Mouse (Mus musculus): ENCODE measurements at regions not wholly inside any gene's neighbourhood (a gene's known extent, or its start where the extent isn't known, plus 50 kb on each side); places are given as distances from the start of the nearest gene placed in this dataset.

DNA sequence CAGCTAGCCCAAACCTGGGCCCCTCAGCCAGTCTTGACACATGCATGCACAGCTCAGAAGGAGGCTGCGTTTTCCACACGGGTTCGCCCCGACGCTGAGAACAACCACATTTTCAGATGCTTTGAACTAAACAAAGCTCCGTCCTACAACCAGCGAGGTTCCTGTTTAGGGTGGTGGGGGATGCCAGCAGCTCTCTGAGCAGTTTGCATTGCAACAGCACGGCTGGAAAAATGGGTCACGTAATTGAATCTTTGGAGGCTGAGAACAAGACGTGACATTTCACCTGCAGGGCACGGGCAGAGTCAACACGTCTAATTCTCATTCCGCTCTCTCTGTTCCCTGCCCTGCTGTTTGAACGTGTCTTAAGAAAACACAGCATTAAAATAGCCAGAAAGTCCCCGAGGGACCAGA, 119.2 kb downstream of the Syk start:
- Histone ChIP-seq H3K27ac (ENCODE audit: low read depth, low read length) (no peak overlapping the region), H3K9me3 (ENCODE audit: control insufficient read depth, low read length) (no peaks in the 10 kb centered on the region), H3K27me3 (ENCODE audit: control insufficient read depth, insufficient read depth, low read length) (no peaks in the 10 kb centered on the region), H3K4me3 (ENCODE audit: low read depth, low read length) (no peak overlapping the region), H3K4me2 (ENCODE audit: low read depth, low read length, severe bottlenecking) (no peak overlapping the region), H3K36me3 (ENCODE audit: control insufficient read depth, insufficient read depth, low read length) (no peaks in the 10 kb centered on the region), H3K4me1 (replicated peaks; ENCODE audit: control insufficient read depth, insufficient read depth, low read length) (no peaks in the 10 kb centered on the region), H3K9ac (ENCODE audit: low read length) (no peak overlapping the region)
- WGBS, result 69% methylated on average over 15 of the region's 15 CpGs
- no peak for ATAC-seq (replicated peaks; ENCODE audit: low FRiP score)
- DNase-seq (ENCODE audit: low spot score), result peak; percentile 51

DNA sequence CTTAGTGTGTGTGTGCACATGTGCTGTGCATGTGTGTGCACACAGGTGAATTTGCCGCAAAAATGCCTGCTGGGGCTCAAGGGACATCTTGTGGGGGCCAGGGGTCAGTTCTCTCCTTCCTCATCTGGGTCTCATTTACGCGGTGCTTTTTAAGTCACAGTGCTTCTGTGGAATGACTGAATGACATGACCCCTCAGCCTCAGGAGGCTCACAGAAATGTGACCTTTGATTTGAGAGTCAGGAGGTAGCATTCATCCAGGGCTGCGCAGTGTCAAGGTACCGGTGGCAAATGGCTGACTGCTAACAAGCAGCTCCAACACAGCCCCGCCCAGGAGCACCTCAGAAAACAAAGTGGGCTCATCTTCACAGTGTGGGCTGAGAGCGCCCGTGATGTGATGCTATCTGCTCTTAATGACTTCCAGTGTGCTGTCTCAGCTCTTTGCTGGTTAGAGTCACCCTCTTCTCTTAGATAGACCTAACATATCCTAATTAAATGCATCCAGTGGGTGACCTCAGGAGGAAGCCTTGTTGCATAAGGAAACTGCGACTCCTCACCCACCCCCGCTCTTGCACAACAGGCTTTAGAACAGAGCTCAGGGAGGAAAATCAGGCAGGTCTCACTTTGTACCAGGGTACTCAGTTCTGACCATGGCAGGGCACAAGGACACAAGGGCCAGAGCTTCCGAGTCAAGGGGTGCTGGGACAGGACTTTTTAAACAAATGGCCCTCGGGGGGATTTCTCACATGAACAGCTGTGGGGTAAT, 120.6 kb downstream of the Syk start:
- ATAC-seq (replicated peaks; ENCODE audit: low FRiP score) (no peak), DNase-seq (ENCODE audit: low spot score) (no peak)
- WGBS, result 67% methylated on average over 12 of the region's 12 CpGs
- H3K9ac ChIP-seq (ENCODE audit: low read length), result no peak overlapping the region
- no peak overlapping the region for H3K4me2 ChIP-seq (ENCODE audit: low read depth, low read length, severe bottlenecking)
- H3K4me3 ChIP-seq (ENCODE audit: low read depth, low read length), result no peak overlapping the region
- H3K4me1 ChIP-seq (replicated peaks; ENCODE audit: control insufficient read depth, insufficient read depth, low read length), result no peaks in the 10 kb centered on the region
- H3K27ac ChIP-seq (ENCODE audit: low read depth, low read length), result no peak overlapping the region
- H3K36me3 ChIP-seq (ENCODE audit: control insufficient read depth, insufficient read depth, low read length), result no peaks in the 10 kb centered on the region
- H3K9me3 ChIP-seq (ENCODE audit: control insufficient read depth, low read length), result no peaks in the 10 kb centered on the region
- H3K27me3 ChIP-seq (ENCODE audit: control insufficient read depth, insufficient read depth, low read length), result no peaks in the 10 kb centered on the region

DNA sequence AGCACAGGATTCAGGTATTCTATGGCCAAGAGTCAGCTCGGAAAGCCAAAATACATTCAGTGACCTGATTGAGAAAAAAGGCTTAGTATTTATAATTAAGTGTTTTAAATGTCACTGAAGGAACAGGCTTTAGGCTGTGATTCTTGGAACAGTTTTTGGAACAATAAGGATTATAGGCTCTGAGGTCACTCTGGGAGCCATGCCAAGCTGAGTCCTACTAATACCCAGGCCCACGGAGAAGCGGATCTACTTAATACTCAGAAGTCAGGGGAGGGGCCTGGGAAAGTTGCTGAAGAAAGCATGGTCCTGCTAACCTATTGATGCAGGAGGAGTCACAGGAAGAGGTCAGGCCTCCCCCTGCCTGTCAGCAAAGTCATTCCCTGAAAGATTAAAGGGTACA, 121.7 kb downstream of the Syk start:
- Histone ChIP-seq H3K27me3 (ENCODE audit: control insufficient read depth, insufficient read depth, low read length) (no peaks in the 10 kb centered on the region), H3K4me2 (ENCODE audit: low read depth, low read length, severe bottlenecking) (no peak overlapping the region), H3K9ac (ENCODE audit: low read length) (no peak overlapping the region), H3K9me3 (ENCODE audit: control insufficient read depth, low read length) (no peaks in the 10 kb centered on the region), H3K27ac (ENCODE audit: low read depth, low read length) (no peak overlapping the region), H3K4me1 (replicated peaks; ENCODE audit: control insufficient read depth, insufficient read depth, low read length) (no peaks in the 10 kb centered on the region), H3K36me3 (ENCODE audit: control insufficient read depth, insufficient read depth, low read length) (no peaks in the 10 kb centered on the region), H3K4me3 (ENCODE audit: low read depth, low read length) (no peak overlapping the region)
- ATAC-seq (replicated peaks; ENCODE audit: low FRiP score) (no peak), DNase-seq (ENCODE audit: low spot score) (no peak)
- WGBS, result 55% methylated on average over 3 of the region's 3 CpGs

DNA sequence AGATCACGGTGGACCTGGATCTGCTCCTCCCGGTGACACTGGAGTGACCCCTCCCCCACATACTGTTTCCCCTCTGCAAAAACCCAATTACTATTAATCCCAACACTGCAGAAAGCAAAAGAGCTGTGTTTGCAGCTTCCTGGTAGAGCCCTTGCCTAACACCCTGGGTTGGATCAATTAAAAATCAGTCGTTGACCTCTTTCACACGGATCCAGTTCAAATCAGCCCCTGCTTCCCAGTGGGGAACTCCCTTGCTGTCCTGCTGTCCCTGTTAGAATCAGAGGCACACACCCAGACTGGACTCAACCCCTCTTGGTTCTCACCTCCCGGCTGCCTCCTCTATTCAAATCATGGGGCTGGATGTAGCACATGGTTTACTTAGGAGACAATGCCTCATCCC, 126.6 kb downstream of the Syk start:
- H3K4me2 ChIP-seq (ENCODE audit: low read depth, low read length, severe bottlenecking), result no peak overlapping the region
- DNase-seq (ENCODE audit: low spot score) (no peak), ATAC-seq (replicated peaks; ENCODE audit: low FRiP score) (no peak)
- H3K4me3 ChIP-seq (ENCODE audit: low read depth, low read length), result no peak overlapping the region
- H3K36me3 ChIP-seq (ENCODE audit: control insufficient read depth, insufficient read depth, low read length), result no peaks in the 10 kb centered on the region
- H3K27me3 ChIP-seq (ENCODE audit: control insufficient read depth, insufficient read depth, low read length), result no peaks in the 10 kb centered on the region
- no peaks in the 10 kb centered on the region for H3K9me3 ChIP-seq (ENCODE audit: control insufficient read depth, low read length)
- WGBS, result 58% methylated on average over 5 of the region's 5 CpGs
- no peaks in the 10 kb centered on the region for H3K4me1 ChIP-seq (replicated peaks; ENCODE audit: control insufficient read depth, insufficient read depth, low read length)
- H3K9ac ChIP-seq (ENCODE audit: low read length), result no peak overlapping the region
- H3K27ac ChIP-seq (ENCODE audit: low read depth, low read length), result no peak overlapping the region

DNA sequence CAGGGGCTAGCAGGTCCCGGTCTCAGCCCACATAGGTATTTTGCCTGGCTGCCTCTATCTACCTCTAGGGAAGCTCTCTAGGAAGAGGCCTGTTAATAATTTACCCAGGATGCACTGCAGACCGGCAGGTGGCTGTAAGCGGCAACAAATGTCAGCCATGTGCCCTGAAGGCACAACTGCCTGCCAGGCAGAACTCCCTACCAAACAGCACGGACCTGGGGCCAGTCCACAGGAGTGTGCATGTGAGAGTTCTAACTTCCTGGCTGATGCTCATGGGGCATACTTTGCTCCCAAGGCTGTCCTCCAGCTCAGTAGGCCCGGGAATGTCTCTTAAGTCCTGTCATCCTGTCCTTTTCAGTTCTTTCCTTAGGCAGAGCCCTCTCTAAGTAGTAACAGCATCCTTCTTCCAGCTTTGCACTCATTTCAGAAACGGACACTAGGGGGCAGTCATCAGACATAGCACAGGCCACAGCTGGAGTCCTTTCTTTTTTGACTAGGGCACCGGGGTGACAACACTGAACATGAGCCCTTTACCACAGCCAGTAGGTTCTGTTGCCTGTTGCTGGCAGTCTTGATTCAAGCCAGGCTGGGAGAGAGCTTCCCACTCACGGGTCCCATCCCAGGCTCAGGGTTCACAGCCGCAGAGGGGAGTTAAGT, 128.9 kb downstream of the Syk start:
- no peak overlapping the region for H3K4me3 ChIP-seq (ENCODE audit: low read depth, low read length)
- H3K36me3 ChIP-seq (ENCODE audit: control insufficient read depth, insufficient read depth, low read length), result no peaks in the 10 kb centered on the region
- ATAC-seq (replicated peaks; ENCODE audit: low FRiP score) (peak; percentile 24; the same call in 1 of the 2 replicates), DNase-seq (ENCODE audit: low spot score) (peak; percentile 83)
- H3K4me2 ChIP-seq (ENCODE audit: low read depth, low read length, severe bottlenecking), result no peak overlapping the region
- no peak overlapping the region for H3K9ac ChIP-seq (ENCODE audit: low read length)
- H3K9me3 ChIP-seq (ENCODE audit: control insufficient read depth, low read length), result no peaks in the 10 kb centered on the region
- no peaks in the 10 kb centered on the region for H3K4me1 ChIP-seq (replicated peaks; ENCODE audit: control insufficient read depth, insufficient read depth, low read length)
- H3K27ac ChIP-seq (ENCODE audit: low read depth, low read length), result no peak overlapping the region
- WGBS, result 44% methylated on average over 9 of the region's 9 CpGs
- no peaks in the 10 kb centered on the region for H3K27me3 ChIP-seq (ENCODE audit: control insufficient read depth, insufficient read depth, low read length)

DNA sequence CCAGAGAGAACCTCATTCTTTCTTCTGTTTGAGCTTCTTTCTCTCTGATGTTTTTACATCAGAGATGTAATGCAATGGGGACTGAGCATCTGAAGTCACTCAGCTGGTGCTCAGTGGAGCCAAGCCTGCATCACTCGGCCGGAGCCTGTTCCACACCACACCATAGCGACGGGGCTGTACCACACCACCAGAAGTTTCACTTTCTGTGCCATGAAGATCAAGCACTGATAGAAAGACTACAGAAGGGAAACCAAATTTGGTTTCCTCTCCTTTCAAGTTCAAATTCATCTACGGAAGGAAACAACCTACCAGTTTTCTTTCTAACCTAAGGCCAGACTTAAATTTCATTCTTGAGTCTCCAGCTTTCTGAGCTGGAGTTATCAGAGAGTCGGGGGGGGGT, 138.5 kb downstream of the Syk start:
- H3K9ac ChIP-seq (ENCODE audit: low read length), result no peak overlapping the region
- no peaks in the 10 kb centered on the region for H3K27me3 ChIP-seq (ENCODE audit: control insufficient read depth, insufficient read depth, low read length)
- H3K4me1 ChIP-seq (replicated peaks; ENCODE audit: control insufficient read depth, insufficient read depth, low read length), result no peaks in the 10 kb centered on the region
- H3K27ac ChIP-seq (ENCODE audit: low read depth, low read length), result no peak overlapping the region
- H3K9me3 ChIP-seq (ENCODE audit: control insufficient read depth, low read length), result no peaks in the 10 kb centered on the region
- no peak overlapping the region for H3K4me3 ChIP-seq (ENCODE audit: low read depth, low read length)
- no peaks in the 10 kb centered on the region for H3K36me3 ChIP-seq (ENCODE audit: control insufficient read depth, insufficient read depth, low read length)
- WGBS, result 88% methylated on average over 6 of the region's 6 CpGs
- ATAC-seq (replicated peaks; ENCODE audit: low FRiP score) (no peak), DNase-seq (ENCODE audit: low spot score) (no peak)
- no peak overlapping the region for H3K4me2 ChIP-seq (ENCODE audit: low read depth, low read length, severe bottlenecking)

DNA sequence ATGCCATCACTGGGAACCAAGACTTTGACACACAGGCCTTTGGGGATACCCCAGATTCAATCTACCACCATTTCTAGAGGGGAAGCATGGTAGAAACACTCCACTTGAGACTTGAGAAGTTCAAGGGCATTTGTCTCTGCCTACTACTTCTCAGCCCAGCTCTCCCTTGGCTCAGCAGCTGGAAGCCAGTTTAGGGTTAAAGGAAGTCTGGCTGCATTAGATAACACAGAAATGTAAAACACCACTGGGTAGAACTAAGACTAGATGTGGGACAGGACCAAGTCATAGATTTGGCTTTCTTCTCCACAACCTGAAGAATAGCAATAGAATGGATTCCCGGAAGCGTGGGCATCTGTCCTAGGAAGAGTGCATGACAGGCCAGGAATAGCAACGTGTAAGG, 139.7 kb downstream of the Syk start:
- DNase-seq (ENCODE audit: low spot score) (no peak), ATAC-seq (replicated peaks; ENCODE audit: low FRiP score) (no peak)
- Histone ChIP-seq H3K9ac (ENCODE audit: low read length) (no peak overlapping the region), H3K4me2 (ENCODE audit: low read depth, low read length, severe bottlenecking) (no peak overlapping the region), H3K27me3 (ENCODE audit: control insufficient read depth, insufficient read depth, low read length) (no peaks in the 10 kb centered on the region), H3K9me3 (ENCODE audit: control insufficient read depth, low read length) (no peaks in the 10 kb centered on the region), H3K4me3 (ENCODE audit: low read depth, low read length) (no peak overlapping the region), H3K4me1 (replicated peaks; ENCODE audit: control insufficient read depth, insufficient read depth, low read length) (no peaks in the 10 kb centered on the region), H3K27ac (ENCODE audit: low read depth, low read length) (no peak overlapping the region), H3K36me3 (ENCODE audit: control insufficient read depth, insufficient read depth, low read length) (no peaks in the 10 kb centered on the region)
- WGBS, result 77% methylated on average over 3 of the region's 3 CpGs

DNA sequence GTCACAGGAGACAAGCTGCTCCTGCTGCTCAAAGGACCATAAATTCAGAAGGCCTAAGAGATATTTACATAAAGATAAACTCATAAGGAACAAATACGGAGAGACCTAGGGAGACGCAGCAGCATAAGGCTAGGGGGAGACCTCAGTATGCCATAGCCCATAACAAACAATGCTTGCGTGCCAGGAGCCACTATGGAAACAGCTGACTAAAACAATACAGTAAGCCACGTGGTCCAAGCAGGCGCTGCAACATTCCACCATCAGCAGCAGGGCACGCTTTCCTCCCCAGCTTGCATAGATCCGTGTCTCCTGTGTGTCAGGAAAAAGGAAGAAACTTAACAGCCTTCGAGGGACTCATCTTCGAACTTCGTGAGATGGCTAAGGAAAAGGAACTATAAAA, 143.1 kb downstream of the Syk start:
- WGBS, result 78% methylated on average over 10 of the region's 10 CpGs
- DNase-seq (ENCODE audit: low spot score) (no peak), ATAC-seq (replicated peaks; ENCODE audit: low FRiP score) (no peak)
- Histone ChIP-seq H3K4me3 (ENCODE audit: low read depth, low read length) (no peak overlapping the region), H3K4me2 (ENCODE audit: low read depth, low read length, severe bottlenecking) (no peak overlapping the region), H3K27ac (ENCODE audit: low read depth, low read length) (no peak overlapping the region), H3K9me3 (ENCODE audit: control insufficient read depth, low read length) (no peaks in the 10 kb centered on the region), H3K36me3 (ENCODE audit: control insufficient read depth, insufficient read depth, low read length) (no peaks in the 10 kb centered on the region), H3K27me3 (ENCODE audit: control insufficient read depth, insufficient read depth, low read length) (no peaks in the 10 kb centered on the region), H3K9ac (ENCODE audit: low read length) (no peak overlapping the region), H3K4me1 (replicated peaks; ENCODE audit: control insufficient read depth, insufficient read depth, low read length) (peaks cover 5% of the 10 kb centered on the region; the same call in 1 of the 2 replicates)

DNA sequence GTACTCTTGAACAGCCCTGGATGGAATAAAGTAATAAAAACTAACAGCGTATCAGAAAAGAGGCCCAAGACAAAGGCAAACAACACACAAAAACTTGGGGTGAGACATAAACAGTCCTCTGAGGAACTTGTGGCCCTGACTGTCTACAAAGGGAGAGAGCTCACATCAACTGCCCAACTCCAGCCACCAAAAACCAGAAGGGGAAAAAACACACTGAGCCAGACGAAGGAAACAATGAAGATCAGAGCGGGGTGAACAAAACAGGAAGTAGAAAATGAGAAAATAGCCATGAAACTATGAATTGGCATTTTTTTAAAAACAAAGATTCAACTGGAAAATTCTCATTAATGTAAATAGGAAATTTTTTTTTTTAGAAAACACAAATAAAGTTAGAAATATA, 143.6 kb downstream of the Syk start:
- Histone ChIP-seq H3K9me3 (ENCODE audit: control insufficient read depth, low read length) (no peaks in the 10 kb centered on the region), H3K4me2 (ENCODE audit: low read depth, low read length, severe bottlenecking) (no peak overlapping the region), H3K27ac (ENCODE audit: low read depth, low read length) (no peak overlapping the region), H3K36me3 (ENCODE audit: control insufficient read depth, insufficient read depth, low read length) (no peaks in the 10 kb centered on the region), H3K9ac (ENCODE audit: low read length) (no peak overlapping the region), H3K4me1 (replicated peaks; ENCODE audit: control insufficient read depth, insufficient read depth, low read length) (peaks cover 5% of the 10 kb centered on the region; the same call in 1 of the 2 replicates), H3K4me3 (ENCODE audit: low read depth, low read length) (no peak overlapping the region), H3K27me3 (ENCODE audit: control insufficient read depth, insufficient read depth, low read length) (no peaks in the 10 kb centered on the region)
- WGBS, result 85% methylated on average over 3 of the region's 3 CpGs
- DNase-seq (ENCODE audit: low spot score) (no peak), ATAC-seq (replicated peaks; ENCODE audit: low FRiP score) (no peak)

All from forebrain, embryonic 11.5 days (tissue).